8 mouse cellular contexts compared by ENCODE assay signal in genomic region chr13:48869950-48870770, GRCm38 (mm10). TPM values are rescaled to one million over a fixed set of nuclear protein-coding genes. Genes with fewer than 3 reads are reported as not detected.
DNase-seq lines count a peak whose midpoint lies in the region; ATAC-seq and TF ChIP-seq lines count a peak whose summit lies in the region.

No protein-coding gene starts in this region.

- H3K4me2 ChIP-seq in heart, embryonic 13.5 days = peak overlapping the region; percentile 81
- H3K4me2 ChIP-seq in midbrain, embryonic 13.5 days (replicated peaks) = peak overlapping the region; percentile 82
- H3K4me2 ChIP-seq in stomach, embryonic 14.5 days (replicated peaks; ENCODE audit: low read depth, low read length) = peak overlapping the region; percentile 89

- WGBS in heart, embryonic 13.5 days = under 1% methylated on average over 101 of the region's 102 CpGs
- 0% methylated on average over 65 of the region's 102 CpGs for WGBS in midbrain, embryonic 13.5 days
- WGBS in stomach, embryonic 14.5 days = under 1% methylated on average over 88 of the region's 102 CpGs

- peak overlapping the region; percentile 91 for H3K9ac ChIP-seq in MEL (ENCODE audit: control insufficient read depth, low read depth, low read length, poor library complexity, severe bottlenecking)
- peak overlapping the region; percentile 99 for H3K9ac ChIP-seq in heart, embryonic 13.5 days
- peak overlapping the region; percentile 97 for H3K9ac ChIP-seq in midbrain, embryonic 13.5 days (replicated peaks)
- H3K9ac ChIP-seq in stomach, embryonic 14.5 days (replicated peaks; ENCODE audit: low read depth, low read length) = peak overlapping the region; percentile 97

- H3K9me3 ChIP-seq in MEL (replicated peaks; ENCODE audit: insufficient read depth, low read length) = no peaks in the 10 kb centered on the region
- no peaks in the 10 kb centered on the region for H3K9me3 ChIP-seq in heart, embryonic 13.5 days
- no peaks in the 10 kb centered on the region for H3K9me3 ChIP-seq in midbrain, embryonic 13.5 days
- no peaks in the 10 kb centered on the region for H3K9me3 ChIP-seq in stomach, embryonic 14.5 days (ENCODE audit: control insufficient read depth, low read depth, low read length)

- no peaks in the 10 kb centered on the region for H3K27me3 ChIP-seq in MEL (ENCODE audit: control insufficient read depth in 1 of 2, insufficient read depth in 2 of 2, low read length in 2 of 2)
- no peaks in the 10 kb centered on the region for H3K27me3 ChIP-seq in heart, embryonic 13.5 days (replicated peaks)
- no peaks in the 10 kb centered on the region for H3K27me3 ChIP-seq in midbrain, embryonic 13.5 days
- H3K27me3 ChIP-seq in stomach, embryonic 14.5 days (ENCODE audit: control insufficient read depth, insufficient read depth, low read length) = no peaks in the 10 kb centered on the region

- peak; percentile 18 to 46; a peak in 1 of 4 replicates for TF ChIP-seq POLR2A in MEL (IDR thresholded peaks at IDR 0.05; ENCODE audit: control insufficient read depth in 1 of 2, insufficient read depth in 1 of 2, low read depth in 1 of 2, low read length in 2 of 2, poor library complexity in 1 of 2)

- no peak for TF ChIP-seq EP300 in MEL (IDR thresholded peaks at IDR 0.05; ENCODE audit: low read depth in 1 of 2, low read length in 2 of 2)

- peak; percentile 14; the same call in 1 of the 2 replicates for ATAC-seq in heart, embryonic 13.5 days (ENCODE audit: extremely low read depth, insufficient number of reproducible peaks, low FRiP score, low TSS enrichment)
- peak; percentile 49 for ATAC-seq in midbrain, embryonic 13.5 days
- peak; percentile 16; the same call in 1 of the 2 replicates for ATAC-seq in stomach, embryonic 14.5 days (ENCODE audit: insufficient number of reproducible peaks, insufficient read depth, low FRiP score, low read depth)

- TF ChIP-seq RAD21 in MEL (IDR thresholded peaks at IDR 0.05; ENCODE audit: low read depth, low read length) = no peak

- peak; percentile 53 to 61 for DNase-seq in adrenal gland, adult 18-20 months (ENCODE audit: low spot score in 2 of 2)
- DNase-seq in adrenal gland, adult 8-10 months = no peak
- peak; percentile 67 for DNase-seq in MEL (ENCODE audit: low read depth, low spot score)
- DNase-seq in embryo, embryonic 9.5 days (ENCODE audit: extremely low spot score) = peak; percentile 66
- DNase-seq in kidney, postnatal 4 days = peak; percentile 62 to 76

- H3K27ac ChIP-seq in MEL (ENCODE audit: control insufficient read depth, low read depth, low read length) = peak overlapping the region; percentile 53
- H3K27ac ChIP-seq in heart, embryonic 13.5 days (replicated peaks) = peak overlapping the region; percentile 86
- peak overlapping the region; percentile 83 for H3K27ac ChIP-seq in midbrain, embryonic 13.5 days
- peak overlapping the region; percentile 94 for H3K27ac ChIP-seq in stomach, embryonic 14.5 days (ENCODE audit: low read length)

- H3K79me2 ChIP-seq in MEL (ENCODE audit: control insufficient read depth, insufficient read depth, low read length, poor library complexity) = peaks cover 51% of the 10 kb centered on the region

- peak overlapping the region; percentile 81 to 96 for H3K4me3 ChIP-seq in MEL (ENCODE audit: control insufficient read depth in 1 of 2, insufficient read depth in 1 of 2, low read depth in 2 of 2, low read length in 2 of 2)
- H3K4me3 ChIP-seq in heart, embryonic 13.5 days = peak overlapping the region; percentile 94
- peak overlapping the region; percentile 95 for H3K4me3 ChIP-seq in midbrain, embryonic 13.5 days (replicated peaks)
- peak overlapping the region; percentile 82 for H3K4me3 ChIP-seq in stomach, embryonic 14.5 days (ENCODE audit: low read depth, low read length)

- peaks cover 0 to 12% of the 10 kb centered on the region in 2 experiments; a peak in 2 of 4 replicates for H3K36me3 ChIP-seq in MEL (ENCODE audit: control insufficient read depth in 1 of 2, insufficient read depth in 2 of 2, low read length in 2 of 2)
- H3K36me3 ChIP-seq in heart, embryonic 13.5 days = no peaks in the 10 kb centered on the region
- H3K36me3 ChIP-seq in midbrain, embryonic 13.5 days = 0 out of 2 replicates have a peak, but pooled peaks cover 2% of the 10 kb centered on the region
- no peaks in the 10 kb centered on the region for H3K36me3 ChIP-seq in stomach, embryonic 14.5 days (ENCODE audit: control insufficient read depth, insufficient read depth, low read length)

- TF ChIP-seq CTCF in MEL (IDR thresholded peaks at IDR 0.05 in 2 of 3, conservative IDR thresholded peaks at IDR 0.05 in 1 of 3; ENCODE audit: control insufficient read depth in 1 of 3, insufficient read depth in 1 of 3, low read depth in 2 of 3, low read length in 3 of 3, poor library complexity in 1 of 3, severe bottlenecking in 1 of 3) = no peak

- H3K4me1 ChIP-seq in MEL (ENCODE audit: control insufficient read depth in 1 of 2, insufficient read depth in 2 of 2, low read length in 2 of 2) = peaks cover 16 to 29% of the 10 kb centered on the region in 2 experiments
- H3K4me1 ChIP-seq in heart, embryonic 13.5 days = peaks cover 66% of the 10 kb centered on the region
- H3K4me1 ChIP-seq in midbrain, embryonic 13.5 days (replicated peaks) = peaks cover 58% of the 10 kb centered on the region
- H3K4me1 ChIP-seq in stomach, embryonic 14.5 days (ENCODE audit: control insufficient read depth, insufficient read depth, low read length) = peaks cover 33% of the 10 kb centered on the region

TF ChIP-seq in MEL, 35 proteins besides CTCF, POLR2A, EP300 and RAD21 (continues in another document):
- peak; percentile 46; the same call in 1 of the 2 replicates for TF ChIP-seq MAZ (IDR thresholded peaks at IDR 0.05; ENCODE audit: low read depth, low read length)
- TF ChIP-seq POLR2AphosphoS5 (IDR thresholded peaks at IDR 0.05; ENCODE audit: borderline replicate concordance, low read depth, low read length) = no peak
- no peak for TF ChIP-seq MAFK (IDR thresholded peaks at IDR 0.05; ENCODE audit: borderline replicate concordance, low read depth, low read length)
- no peak for TF ChIP-seq ELF1 (IDR thresholded peaks at IDR 0.05; ENCODE audit: low read depth, low read length)
- TF ChIP-seq CHD1 (IDR thresholded peaks at IDR 0.05; ENCODE audit: low read depth, low read length) = no peak
- no peak for TF ChIP-seq GABPA (IDR thresholded peaks at IDR 0.05; ENCODE audit: low read depth, low read length)
- TF ChIP-seq BHLHE40 (IDR thresholded peaks at IDR 0.05; ENCODE audit: borderline replicate concordance, low read depth, low read length) = no peak
- TF ChIP-seq ZNF384 (IDR thresholded peaks at IDR 0.05; ENCODE audit: low read depth, low read length) = no peak
- no peak for TF ChIP-seq POLR2AphosphoS2 (IDR thresholded peaks at IDR 0.05; ENCODE audit: low read length)
- TF ChIP-seq GATA1 (IDR thresholded peaks at IDR 0.05; ENCODE audit: low read depth, low read length) = no peak
- TF ChIP-seq NELFE (IDR thresholded peaks at IDR 0.05; ENCODE audit: low read depth, low read length) = peak; percentile 55
- no peak for TF ChIP-seq USF1 (IDR thresholded peaks at IDR 0.05; ENCODE audit: low read depth, low read length)
- TF ChIP-seq ZKSCAN1 (IDR thresholded peaks at IDR 0.05; ENCODE audit: low read depth, low read length) = no peak
- TF ChIP-seq MEF2A (IDR thresholded peaks at IDR 0.05; ENCODE audit: extremely low read depth, insufficient replicate concordance, low read depth, low read length, poor library complexity, severe bottlenecking) = no peak
- 0 out of 2 replicates have a peak, but pooled peaks have one; percentile 13 for TF ChIP-seq TCF12 (IDR thresholded peaks at IDR 0.05; ENCODE audit: low read depth, low read length)
- no peak for TF ChIP-seq SMC3 (IDR thresholded peaks at IDR 0.05; ENCODE audit: low read depth, low read length)
- TF ChIP-seq ZMIZ1 (IDR thresholded peaks at IDR 0.05; ENCODE audit: low read depth, low read length) = no peak
- no peak for TF ChIP-seq CHD2 (IDR thresholded peaks at IDR 0.05; ENCODE audit: low read length)
- no peak for TF ChIP-seq MYC (IDR thresholded peaks at IDR 0.05; ENCODE audit: low read depth, low read length)
- no peak for TF ChIP-seq MXI1 (IDR thresholded peaks at IDR 0.05; ENCODE audit: low read depth, low read length)
- no peak for TF ChIP-seq NRF1 (IDR thresholded peaks at IDR 0.05; ENCODE audit: insufficient read depth, low read depth, low read length, poor library complexity, severe bottlenecking)
- TF ChIP-seq UBTF (IDR thresholded peaks at IDR 0.05; ENCODE audit: borderline replicate concordance, insufficient read depth, low read depth, low read length) = 0 out of 2 replicates have a peak, but pooled peaks have one; percentile 76
- TF ChIP-seq MYB (IDR thresholded peaks at IDR 0.05; ENCODE audit: low read depth, low read length) = no peak
- TF ChIP-seq ZC3H11A (IDR thresholded peaks at IDR 0.05; ENCODE audit: low read depth, low read length) = no peak
- no peak for TF ChIP-seq E2F4 (IDR thresholded peaks at IDR 0.05; ENCODE audit: borderline replicate concordance, low read depth, low read length)
- TF ChIP-seq ETS1 (IDR thresholded peaks at IDR 0.05; ENCODE audit: low read depth, low read length) = no peak
- TF ChIP-seq USF2 (IDR thresholded peaks at IDR 0.05; ENCODE audit: borderline replicate concordance in 1 of 2, insufficient read depth in 1 of 2, low read depth in 1 of 2, low read length in 2 of 2) = no peak
- no peak for TF ChIP-seq JUND (IDR thresholded peaks at IDR 0.05; ENCODE audit: low read depth, low read length)
- TF ChIP-seq TBP (IDR thresholded peaks at IDR 0.05; ENCODE audit: low read depth, low read length) = no peak
- no peak for TF ChIP-seq TAL1 (IDR thresholded peaks at IDR 0.05; ENCODE audit: low read length)
- TF ChIP-seq HCFC1 (IDR thresholded peaks at IDR 0.05; ENCODE audit: low read depth, low read length) = no peak
- peak; percentile 23; the same call in 1 of the 2 replicates for TF ChIP-seq MAX (IDR thresholded peaks at IDR 0.05; ENCODE audit: low read length)
- no peak; the same call in 1 of the 2 replicates for TF ChIP-seq KAT2A (conservative IDR thresholded peaks at IDR 0.05; ENCODE audit: low read depth, low read length)

RNA-seq across cellular contexts. Expression of gene Phf2, which starts 0.8 kb away (rescaled TPM):
- total RNA-seq in adrenal gland, adult 18-20 months (2021) = 10 to 100 TPM; 46.7 to 47.4 TPM
- 10 to 100 TPM; 42.0 to 53.5 (median 49.6) TPM for total RNA-seq in adrenal gland, adult 8-10 months (2022)
- 9.9 and 10.2 TPM in 2 replicates for total RNA-seq in MEL (2012; rRNA removed)
- 10 to 100 TPM; 29.6 to 52.7 TPM for polyA plus RNA-seq in MEL (2012; ENCODE audit: insufficient read depth in 1 of 2, insufficient read length in 2 of 2, low read depth in 1 of 2, low replicate concordance in 2 of 2, missing spikeins in 1 of 2)
- 3.6 and 4.3 TPM in 2 replicates for polyA plus RNA-seq in heart, embryonic 13.5 days (2015; fragmentation: Nextera tagmentation; extraction: Ambion mirVana)
- polyA plus RNA-seq in midbrain, embryonic 13.5 days (2015; fragmentation: Nextera tagmentation; extraction: Ambion mirVana) = 10.6 and 12.0 TPM in 2 replicates
- polyA plus RNA-seq in stomach, embryonic 14.5 days (2014; fragmentation: Nextera tagmentation; extraction: Ambion mirVana) = 11.6 and 12.7 TPM in 2 replicates
